Mouse (Mus musculus) gastrocnemius, adult 2 months (tissue): ENCODE measurements around the gene Tfap2e. TPM values are rescaled to one million over a fixed set of nuclear protein-coding genes. Genes with fewer than 3 reads are reported as not detected.

ENCODE experiments used
- DNase-seq: peaks from one replicate; pipeline ENCODE4 v3.0.0; 2022
- H3K27ac ChIP-seq: fragments of 200-600 bp; 2 replicates; pipeline ENCODE4 v1.8.1; 2022; ENCODE audit warnings: mild to moderate bottlenecking
- H3K4me3 ChIP-seq: fragments of 200-600 bp; 2 replicates; pipeline ENCODE4 v1.8.1; 2022; ENCODE audit warnings: mild to moderate bottlenecking, moderate library complexity
- CTCF ChIP-seq: fragments of 200-600 bp; IDR thresholded peaks from 2 replicates; pipeline ENCODE4 v1.8.1; 2022; ENCODE audit warnings: antibody characterized with exemption, mild to moderate bottlenecking, moderate library complexity
- intact Hi-C: fragments of 180-260 bp; cut with DNase I; formaldehyde crosslinking; loops from one replicate; pipeline ENCODE4 v1.15.1; 2025
- long read RNA-seq, 2 experiments: library from polyadenylated mRNA; stranded (forward); transcript quantifications; one replicate each; pipeline ENCODE4 v2.0.0; 2021
- total RNA-seq, 2 experiments: library from RNA; stranded (reverse); gene quantifications; 2 replicates each; pipeline ENCODE4 v1.2.3; 2021

Gene Tfap2e
- not detected for total RNA-seq
- long read RNA-seq, experiment 1, result 0 reads
- long read RNA-seq, experiment 2, result 0 reads

- H3K4me3 ChIP-seq, result peak within 1 kb of the TSS; percentile 64
- intact Hi-C loops, result no loop called here
Observed at GRCm38 (mm10) chr4:126736001-126736414, at the start of gene Tfap2e. Gene Tfap2e, minus strand, starts transcription at chr4:126736240.

DNA sequence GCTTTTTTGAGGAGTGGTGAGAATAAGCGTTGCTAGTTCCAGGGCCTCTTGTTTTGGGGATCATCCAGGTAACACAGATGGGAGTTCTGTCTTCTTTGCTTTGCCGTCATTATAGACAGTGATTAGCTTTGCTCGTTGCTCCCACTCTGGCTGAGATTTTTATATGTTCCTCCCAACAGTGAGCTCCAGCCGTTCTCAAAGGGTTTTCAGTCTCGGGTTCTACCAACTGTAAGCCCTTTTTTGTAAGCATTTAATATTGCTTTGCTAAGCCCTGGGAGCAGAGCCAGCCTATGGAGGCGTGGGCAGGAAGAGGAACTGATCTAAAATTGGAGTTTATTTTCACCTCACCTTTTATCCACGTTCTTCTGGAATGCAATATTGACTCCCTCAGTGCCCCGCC lies 47.0 kb upstream of the Tfap2e start:
- no peak for TF ChIP-seq CTCF
- Histone ChIP-seq H3K27ac (no peak overlapping the region), H3K4me3 (no peak overlapping the region)
- no peak for DNase-seq
- intact Hi-C loops, result no loop called here

More at GRCm38 (mm10) chr4:126736001-126736414, at the start of gene Tfap2e:
- no peak for TF ChIP-seq CTCF
- no peak within 1 kb of the TSS for H3K27ac ChIP-seq
- DNase-seq, result peak; percentile 43

DNA sequence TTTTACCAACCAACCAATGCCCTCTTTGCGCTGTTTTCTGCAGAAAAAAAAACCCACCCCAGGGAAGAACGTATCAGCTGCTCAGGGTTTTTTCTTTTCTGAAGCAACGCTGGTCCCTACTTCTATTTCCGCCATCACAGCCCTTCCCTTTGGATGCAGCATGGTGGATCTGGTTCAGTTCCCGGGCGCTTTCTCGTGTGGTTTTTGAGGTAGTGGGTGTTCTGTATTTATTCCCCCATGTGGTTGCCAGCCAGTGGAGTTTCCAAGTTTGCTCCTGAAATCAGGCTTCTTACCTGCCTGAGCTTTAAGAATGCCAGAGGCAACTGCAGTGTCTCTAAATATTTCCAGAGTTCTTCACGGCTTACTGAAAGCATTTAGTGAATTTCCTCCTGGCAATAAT lies 46.5 kb upstream of the Tfap2e start:
- TF ChIP-seq CTCF, result no peak
- Histone ChIP-seq H3K4me3 (no peak overlapping the region), H3K27ac (no peak overlapping the region)
- intact Hi-C loops, result no loop called here
- DNase-seq, result no peak

- Histone ChIP-seq H3K27ac (no peak overlapping the region), H3K4me3 (no peak overlapping the region)
- intact Hi-C loops, result no loop called here
- no peak for DNase-seq
- TF ChIP-seq CTCF, result no peak
Observed at GRCm38 (mm10) chr4:126781871-126782270, 45.8 kb upstream of the Tfap2e start.

DNA sequence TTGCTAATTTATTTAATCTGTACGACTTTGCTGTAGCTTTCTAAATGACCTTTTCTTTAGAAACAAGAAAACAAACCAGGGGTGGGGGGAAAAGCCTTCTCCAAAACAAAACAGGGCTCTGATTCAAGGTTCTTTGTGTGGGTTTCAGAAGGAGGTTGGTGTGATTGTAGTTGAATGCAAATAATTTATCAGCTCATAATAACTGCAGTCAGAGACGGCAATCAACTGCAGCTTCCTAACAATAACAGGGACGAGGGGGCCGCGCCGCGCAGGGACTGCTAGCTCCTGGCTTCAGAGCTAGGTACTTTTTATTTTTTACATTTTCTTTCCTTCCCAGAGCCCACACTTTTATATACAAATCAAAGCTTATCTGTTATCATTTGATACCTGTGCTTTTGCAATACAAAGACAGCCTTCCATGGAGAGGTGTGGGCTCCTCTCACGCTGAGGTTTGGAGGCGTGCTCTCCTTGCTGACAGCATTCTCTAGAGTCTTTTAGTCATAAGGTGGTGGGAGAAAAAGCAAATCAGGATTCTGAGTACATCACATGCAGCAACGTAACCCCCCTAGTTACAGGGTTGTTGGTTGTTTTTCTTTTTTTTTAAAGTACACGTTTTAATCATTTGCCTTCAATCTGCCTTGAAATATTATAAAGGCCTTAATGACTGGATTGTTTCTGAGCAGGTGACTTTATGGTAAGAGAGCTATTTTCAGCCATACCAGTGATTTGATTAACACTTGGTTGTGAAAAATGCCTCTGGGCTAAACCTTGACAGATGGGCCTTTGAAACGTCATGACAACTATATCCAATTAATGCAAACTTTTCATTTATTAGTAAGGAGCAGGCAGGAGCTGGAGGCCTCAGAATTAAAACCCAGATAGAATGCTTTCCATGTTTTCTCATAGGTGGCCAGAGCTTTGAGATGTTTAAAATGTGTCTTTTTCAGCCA lies 44.1 kb upstream of the Tfap2e start:
- no peak for TF ChIP-seq CTCF

DNA sequence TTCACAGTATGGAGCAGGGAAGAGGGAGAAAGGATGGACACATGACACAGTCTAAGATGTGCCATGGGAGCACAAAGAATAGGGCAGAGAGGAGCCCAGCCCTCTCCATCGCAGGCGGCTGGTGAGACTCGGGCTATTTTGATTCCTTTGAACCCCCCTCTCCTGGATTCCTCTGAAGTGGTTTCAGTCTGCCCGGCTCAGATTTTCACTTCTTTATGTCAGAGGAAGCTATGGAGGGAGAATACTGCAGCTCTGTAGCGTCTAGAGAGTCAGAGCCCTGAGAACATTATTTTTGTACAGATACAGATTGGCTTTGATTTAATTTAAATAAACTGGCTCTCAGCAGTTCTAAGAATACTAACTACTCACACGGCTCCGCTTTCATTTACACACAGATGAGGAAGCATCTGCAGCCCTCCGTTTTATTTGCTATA lies 43.1 kb upstream of the Tfap2e start:
- no peak for DNase-seq
- no peak for TF ChIP-seq CTCF
- intact Hi-C loops, result no loop called here
- Histone ChIP-seq H3K4me3 (peak overlapping the region; percentile 41), H3K27ac (no peak overlapping the region)

More for the DNA sequence above, 44.1 kb upstream of the Tfap2e start:
- intact Hi-C loops, result no loop called here
- no peak overlapping the region for H3K27ac ChIP-seq
- no peak overlapping the region for H3K4me3 ChIP-seq
- DNase-seq, result no peak

DNA sequence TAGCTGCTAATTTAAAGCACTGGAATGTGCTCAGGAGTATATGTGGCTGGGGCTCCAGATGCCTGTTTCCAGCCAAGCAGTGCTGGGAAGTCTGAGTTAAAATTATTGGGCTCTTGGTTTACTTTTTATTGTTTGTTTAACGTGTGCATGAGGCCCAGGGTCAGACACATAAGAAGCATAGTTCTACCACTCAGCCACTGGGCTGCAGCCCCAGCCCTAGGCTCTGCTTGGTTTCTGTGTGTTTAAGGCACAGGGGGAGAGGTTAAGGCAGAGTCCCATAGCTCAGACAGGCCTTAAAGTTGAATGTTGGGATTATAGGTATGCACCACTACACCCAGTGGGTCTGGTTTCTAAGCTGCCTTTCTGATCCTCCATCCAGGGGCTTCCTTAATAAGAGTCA lies 39.1 kb upstream of the Tfap2e start:
- intact Hi-C loops, result no loop called here
- DNase-seq, result no peak
- Histone ChIP-seq H3K4me3 (no peak overlapping the region), H3K27ac (no peak overlapping the region)
- no peak for TF ChIP-seq CTCF

DNA sequence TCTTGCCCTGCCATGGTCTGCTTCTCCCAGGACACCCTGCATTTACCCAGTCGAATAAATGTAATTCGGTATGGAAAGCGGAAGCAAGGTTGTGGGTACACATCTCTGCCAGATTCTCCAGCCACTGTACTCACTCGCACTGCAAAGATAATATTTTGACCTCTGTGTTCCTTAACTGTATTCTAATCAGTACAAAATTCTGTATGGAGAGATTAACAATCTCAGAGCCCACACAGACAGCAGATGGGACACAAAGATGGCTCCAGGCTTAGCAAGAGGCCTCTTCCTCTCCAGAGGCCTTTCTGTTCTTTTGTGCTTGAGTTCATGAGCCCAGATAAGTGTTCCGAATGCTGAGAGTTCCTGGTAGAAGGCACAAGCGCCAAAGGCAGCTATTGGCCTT lies 37.8 kb upstream of the Tfap2e start:
- Histone ChIP-seq H3K27ac (no peak overlapping the region), H3K4me3 (no peak overlapping the region)
- no peak for TF ChIP-seq CTCF

DNA sequence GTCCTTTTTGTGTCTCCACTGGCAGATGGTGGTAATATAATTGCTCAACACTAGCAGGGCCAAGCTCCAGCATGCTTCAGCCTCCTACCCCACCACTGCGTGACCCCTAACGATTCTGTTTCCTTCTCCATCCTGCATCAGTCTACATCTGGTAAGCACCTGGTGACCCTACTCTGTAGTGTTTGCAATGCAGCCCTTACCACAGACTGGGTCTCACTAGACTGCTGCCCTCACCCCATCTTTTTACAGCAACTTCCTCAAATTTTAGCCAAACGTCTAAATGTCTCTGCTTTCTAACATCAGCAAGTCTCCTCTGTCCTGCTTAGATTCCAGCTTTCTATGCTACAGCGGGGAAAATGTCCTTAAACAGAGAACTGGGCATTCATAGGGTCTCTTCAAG lies 34.8 kb upstream of the Tfap2e start:
- no peak for TF ChIP-seq CTCF
- no peak overlapping the region for H3K4me3 ChIP-seq
- H3K27ac ChIP-seq, result no peak overlapping the region
- DNase-seq, result no peak
- intact Hi-C loops, result no loop called here

More for the DNA sequence above, 37.8 kb upstream of the Tfap2e start:
- intact Hi-C loops, result no loop called here
- no peak for DNase-seq

DNA sequence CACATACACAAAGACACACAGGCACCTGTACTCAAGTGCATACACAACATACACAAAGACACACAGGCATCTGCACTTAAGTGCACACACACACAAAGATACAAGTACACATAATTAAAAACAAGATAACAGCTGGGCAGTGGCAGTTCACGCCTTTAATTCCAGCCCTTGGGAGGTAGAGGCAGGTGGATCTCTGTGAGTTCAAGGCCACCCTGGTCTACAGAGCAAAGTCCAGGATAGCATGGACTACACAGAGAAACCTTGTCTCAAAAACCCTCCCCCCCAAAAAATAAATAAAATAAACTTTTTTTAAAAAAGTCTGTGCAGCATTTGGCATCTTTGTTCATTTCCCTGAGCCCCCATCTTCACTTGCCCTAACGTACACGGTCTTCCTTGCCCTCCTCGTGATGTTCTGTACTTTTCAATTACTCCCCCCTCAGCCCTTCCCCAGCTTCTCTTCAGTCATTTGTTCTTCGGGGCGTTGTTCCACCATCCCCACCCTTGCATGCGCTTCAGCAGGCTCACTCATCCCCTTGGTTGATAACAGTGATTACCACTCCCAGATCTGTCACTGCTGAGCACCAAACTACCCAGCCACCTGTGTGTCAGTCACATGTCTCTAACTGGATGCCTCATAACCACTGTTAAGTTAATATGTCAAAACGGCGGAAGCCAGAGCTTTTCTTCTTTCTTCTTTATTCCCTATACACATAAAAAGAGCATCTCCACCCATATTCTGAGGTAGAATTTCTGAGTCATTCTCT lies 33.9 kb upstream of the Tfap2e start:
- DNase-seq, result no peak
- Histone ChIP-seq H3K4me3 (no peak overlapping the region), H3K27ac (no peak overlapping the region)
- TF ChIP-seq CTCF, result no peak
- intact Hi-C loops, result no loop called here

- TF ChIP-seq CTCF, result no peak
- no peak overlapping the region for H3K4me3 ChIP-seq
- DNase-seq, result no peak
- intact Hi-C loops, result no loop called here
- H3K27ac ChIP-seq, result no peak overlapping the region
Observed at GRCm38 (mm10) chr4:126763483-126763882, 27.4 kb upstream of the Tfap2e start.

GRCm38 (mm10) chr4:126762586-126763359 lies 26.7 kb upstream of the Tfap2e start:
- Histone ChIP-seq H3K27ac (no peak overlapping the region), H3K4me3 (no peak overlapping the region)
- no peak for DNase-seq
- no peak for TF ChIP-seq CTCF
- intact Hi-C loops, result no loop called here
